Mouse (Mus musculus) kidney, embryonic 14.5 days (tissue): ENCODE data around the gene Prkab1. TPM values are rescaled to one million over a fixed set of nuclear protein-coding genes. Genes with fewer than 3 reads are reported as not detected.

Experiments
- ATAC-seq: fragments of 200-750 bp; cut with Nextera tagmentation; 2 replicates; pipeline ENCODE4 v1.8.0; 2017; ENCODE audit warnings: moderate number of reproducible peaks, mild to moderate bottlenecking, moderate TSS enrichment, moderate library complexity; ENCODE audit not compliant: low FRiP score, low TSS enrichment
- H3K27ac ChIP-seq: fragments of 300-500 bp; sonication (generic); 2 replicates; pipeline ENCODE4 v1.5.1; 2014; ENCODE audit warnings: low read depth, mild to moderate bottlenecking, low read length, moderate library complexity, mixed read lengths
- H3K27me3 ChIP-seq: fragments of 300-500 bp; sonication (generic); 2 replicates; pipeline ENCODE4 v1.6.1; 2014; ENCODE audit warnings: mild to moderate bottlenecking, low read length; ENCODE audit not compliant: control insufficient read depth, insufficient read depth
- H3K36me3 ChIP-seq: fragments of 300-500 bp; sonication (generic); 2 replicates; pipeline ENCODE4 v1.6.1; 2014; ENCODE audit warnings: low read length, mixed read lengths; ENCODE audit not compliant: control insufficient read depth, insufficient read depth
- H3K4me1 ChIP-seq: fragments of 300-500 bp; sonication (generic); 2 replicates; pipeline ENCODE4 v1.6.1; 2014; ENCODE audit warnings: low read length, mixed read lengths; ENCODE audit not compliant: control insufficient read depth, insufficient read depth
- H3K4me2 ChIP-seq: fragments of 300-500 bp; sonication (generic); replicated peaks from 2 replicates; pipeline ENCODE4 v1.6.1; 2014; ENCODE audit warnings: low read depth, mild to moderate bottlenecking, low read length
- H3K4me3 ChIP-seq: fragments of 300-500 bp; sonication (generic); 2 replicates; pipeline ENCODE4 v1.5.1; 2014; ENCODE audit warnings: mild to moderate bottlenecking, low read length
- H3K9ac ChIP-seq: fragments of 300-500 bp; sonication (generic); 2 replicates; pipeline ENCODE4 v1.6.1; 2014; ENCODE audit warnings: low read depth, mild to moderate bottlenecking, low read length, moderate library complexity
- H3K9me3 ChIP-seq: fragments of 300-500 bp; sonication (generic); 2 replicates; pipeline ENCODE4 v1.6.1; 2016; ENCODE audit warnings: low read length; ENCODE audit not compliant: control insufficient read depth
- WGBS: fragments of 180-500 bp; shearing (Covaris S2); extraction: QIAGEN DNeasy Blood & Tissue Kit; methylation state at CpG from one replicate; pipeline ENCODE4 v1.1.7; 2014; 5-methylcytosine and 5-hydroxymethylcytosine counted together
- polyA plus RNA-seq: library from polyadenylated mRNA; unstranded; fragments of >200 nt; fragmentation: Nextera tagmentation; extraction: Ambion mirVana; gene quantifications from 2 replicates; pipeline ENCODE4 v1.2.1, GENCODE M21; 2014

Prkab1 gene
- polyA plus RNA-seq, 1 experiment from 2014 or later, result 85.5 TPM

DNA sequence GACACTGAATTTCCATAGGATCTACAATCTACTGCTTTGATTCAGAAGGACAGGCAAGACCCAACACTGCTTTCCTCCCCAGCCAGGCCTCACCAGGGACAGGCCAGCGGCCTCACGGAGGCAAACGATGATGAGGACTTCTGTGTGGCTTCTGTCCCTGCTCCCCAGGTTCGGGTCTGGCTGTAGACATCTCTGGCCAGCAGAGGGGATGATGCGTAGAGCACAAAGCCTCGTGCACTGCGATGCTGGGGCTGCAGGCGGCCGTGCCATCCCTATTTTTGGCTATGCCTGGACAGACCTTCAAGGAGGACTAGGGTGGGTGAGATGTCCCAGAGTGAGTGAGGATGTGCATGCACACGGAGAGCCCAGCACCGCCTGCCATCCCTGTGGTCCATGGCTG is 10.1 kb downstream of the Prkab1 start:
- Histone ChIP-seq H3K27me3 (no peaks in the 10 kb centered on the region), H3K4me3 (no peak overlapping the region), H3K4me1 (peaks cover 4% of the 10 kb centered on the region), H3K36me3 (peaks cover 65% of the 10 kb centered on the region), H3K9me3 (no peaks in the 10 kb centered on the region), H3K9ac (no peak overlapping the region), H3K4me2 (no peak overlapping the region), H3K27ac (no peak overlapping the region)
- no peak for ATAC-seq
- WGBS, result 93% methylated on average over 11 of the region's 11 CpGs

DNA sequence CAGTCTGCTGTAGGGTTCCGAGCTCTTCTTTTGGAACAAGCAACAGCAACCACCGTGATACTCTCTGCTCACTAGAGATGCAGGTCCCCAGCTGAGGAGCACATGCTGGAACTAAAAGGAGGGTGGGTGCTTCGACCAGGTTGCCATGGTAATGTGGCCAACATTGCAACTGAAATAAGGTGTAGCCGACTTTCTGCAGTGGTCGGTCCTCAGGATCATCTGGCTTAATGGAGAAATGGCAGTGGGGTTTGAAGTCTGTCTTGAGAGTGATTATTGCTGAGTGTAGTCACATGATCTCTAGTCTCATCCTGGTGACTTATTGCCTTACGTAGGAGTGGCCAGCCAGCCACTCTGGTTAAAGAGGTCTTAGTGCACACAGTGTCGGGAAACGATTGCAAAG is 10.5 kb downstream of the Prkab1 start:
- ATAC-seq, result no peak
- peaks cover 61% of the 10 kb centered on the region for H3K36me3 ChIP-seq
- 74% methylated on average over 8 of the region's 8 CpGs for WGBS
- H3K27me3 ChIP-seq, result no peaks in the 10 kb centered on the region
- peaks cover 1% of the 10 kb centered on the region for H3K4me1 ChIP-seq
- H3K4me3 ChIP-seq, result no peak overlapping the region
- no peak overlapping the region for H3K27ac ChIP-seq
- no peak overlapping the region for H3K4me2 ChIP-seq
- no peaks in the 10 kb centered on the region for H3K9me3 ChIP-seq
- H3K9ac ChIP-seq, result no peak overlapping the region

DNA sequence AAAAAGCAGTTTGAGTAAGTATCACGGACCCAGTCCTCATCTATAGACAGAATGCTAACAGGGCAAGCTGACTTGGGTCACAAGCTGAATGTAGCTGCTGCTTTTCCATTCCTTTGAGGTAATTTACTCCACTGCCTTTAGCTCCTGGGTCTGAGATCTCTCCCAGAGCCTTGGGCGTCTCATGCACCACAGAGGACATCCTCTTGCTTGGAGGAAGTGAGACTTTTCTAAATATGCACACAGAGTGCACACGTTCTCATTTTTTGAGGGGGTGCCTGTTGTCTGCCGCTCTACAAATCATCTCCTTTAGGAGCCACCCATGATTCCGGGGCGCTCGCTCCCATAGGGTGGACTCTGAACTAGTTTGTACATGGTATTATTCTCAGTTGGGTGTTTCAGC is 11.8 kb downstream of the Prkab1 start:
- Histone ChIP-seq H3K27me3 (no peaks in the 10 kb centered on the region), H3K4me3 (no peak overlapping the region), H3K27ac (no peak overlapping the region), H3K9me3 (no peaks in the 10 kb centered on the region), H3K4me2 (no peak overlapping the region), H3K9ac (no peak overlapping the region), H3K4me1 (no peaks in the 10 kb centered on the region; the same call in none of the 2 replicates), H3K36me3 (peaks cover 48% of the 10 kb centered on the region)
- WGBS, result 93% methylated on average over 7 of the region's 7 CpGs
- ATAC-seq, result no peak

DNA sequence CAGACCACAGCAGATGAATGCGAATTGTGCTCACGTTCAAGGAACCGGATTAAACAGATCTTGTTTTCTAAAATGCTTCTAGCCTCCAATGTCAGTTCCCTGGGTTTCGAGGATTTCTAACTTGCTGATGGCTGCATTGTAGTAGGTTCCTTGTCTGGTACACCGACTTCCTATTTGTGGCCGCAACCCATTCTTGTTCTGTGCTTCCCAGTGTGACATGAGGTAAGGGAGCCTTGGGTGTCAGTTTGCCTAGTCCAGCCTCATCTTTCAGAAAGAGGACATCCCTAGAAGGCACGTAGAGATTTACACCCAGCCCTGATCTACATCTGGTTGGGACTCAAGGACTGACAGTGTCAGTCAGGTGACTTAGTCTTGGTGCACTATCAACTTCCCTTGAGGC is 12.6 kb downstream of the Prkab1 start:
- H3K4me3 ChIP-seq, result no peak overlapping the region
- H3K4me1 ChIP-seq, result no peaks in the 10 kb centered on the region; the same call in none of the 2 replicates
- no peaks in the 10 kb centered on the region for H3K9me3 ChIP-seq
- H3K27ac ChIP-seq, result no peak overlapping the region
- H3K4me2 ChIP-seq, result no peak overlapping the region
- no peak for ATAC-seq
- peaks cover 40% of the 10 kb centered on the region for H3K36me3 ChIP-seq
- H3K27me3 ChIP-seq, result no peaks in the 10 kb centered on the region
- no peak overlapping the region for H3K9ac ChIP-seq
- 93% methylated on average over 7 of the region's 7 CpGs for WGBS

DNA sequence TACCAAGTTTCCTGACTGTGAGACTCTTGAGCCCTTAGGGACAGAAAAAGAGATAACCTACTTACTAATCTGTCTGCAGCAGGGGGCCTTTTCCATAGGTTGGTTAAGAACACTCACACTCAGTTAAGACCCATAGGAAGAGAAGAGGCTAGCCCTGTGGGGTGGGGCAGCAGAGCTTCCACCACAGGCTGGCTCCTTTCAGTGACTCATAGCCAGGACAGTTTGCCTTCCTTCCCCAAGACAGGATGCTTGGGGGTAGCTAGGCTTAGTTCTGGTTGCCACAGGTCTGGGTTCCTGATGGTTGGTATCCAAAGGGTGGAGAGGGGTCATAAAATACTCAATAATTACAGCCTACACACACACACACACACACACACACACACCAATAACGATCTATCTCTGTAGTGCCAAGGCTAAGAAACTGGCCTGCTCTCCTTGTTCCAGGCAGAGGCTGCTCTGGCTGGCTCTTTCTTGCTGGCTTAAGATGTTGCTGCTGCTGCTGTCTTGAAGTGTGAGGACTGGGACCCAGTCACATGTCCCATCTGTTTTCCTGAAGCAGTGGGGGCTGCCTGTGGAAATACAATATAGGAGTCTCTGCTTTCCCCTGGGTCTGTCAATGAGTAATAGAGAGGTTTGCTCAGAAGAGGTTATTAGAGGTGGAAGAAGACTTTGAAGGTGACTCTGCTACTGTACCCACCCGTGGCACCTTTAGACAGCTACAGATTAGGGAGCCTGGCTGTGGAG is 14.3 kb downstream of the Prkab1 start:
- Histone ChIP-seq H3K9ac (no peak overlapping the region), H3K9me3 (no peaks in the 10 kb centered on the region), H3K4me2 (no peak overlapping the region), H3K4me3 (no peak overlapping the region), H3K27me3 (no peaks in the 10 kb centered on the region), H3K4me1 (no peaks in the 10 kb centered on the region; the same call in none of the 2 replicates), H3K36me3 (peaks cover 24% of the 10 kb centered on the region), H3K27ac (peak overlapping the region; percentile 89)
- 52% methylated on average over 2 of the region's 2 CpGs for WGBS
- ATAC-seq, result peak; percentile 37; the same call in 1 of the 2 replicates

DNA sequence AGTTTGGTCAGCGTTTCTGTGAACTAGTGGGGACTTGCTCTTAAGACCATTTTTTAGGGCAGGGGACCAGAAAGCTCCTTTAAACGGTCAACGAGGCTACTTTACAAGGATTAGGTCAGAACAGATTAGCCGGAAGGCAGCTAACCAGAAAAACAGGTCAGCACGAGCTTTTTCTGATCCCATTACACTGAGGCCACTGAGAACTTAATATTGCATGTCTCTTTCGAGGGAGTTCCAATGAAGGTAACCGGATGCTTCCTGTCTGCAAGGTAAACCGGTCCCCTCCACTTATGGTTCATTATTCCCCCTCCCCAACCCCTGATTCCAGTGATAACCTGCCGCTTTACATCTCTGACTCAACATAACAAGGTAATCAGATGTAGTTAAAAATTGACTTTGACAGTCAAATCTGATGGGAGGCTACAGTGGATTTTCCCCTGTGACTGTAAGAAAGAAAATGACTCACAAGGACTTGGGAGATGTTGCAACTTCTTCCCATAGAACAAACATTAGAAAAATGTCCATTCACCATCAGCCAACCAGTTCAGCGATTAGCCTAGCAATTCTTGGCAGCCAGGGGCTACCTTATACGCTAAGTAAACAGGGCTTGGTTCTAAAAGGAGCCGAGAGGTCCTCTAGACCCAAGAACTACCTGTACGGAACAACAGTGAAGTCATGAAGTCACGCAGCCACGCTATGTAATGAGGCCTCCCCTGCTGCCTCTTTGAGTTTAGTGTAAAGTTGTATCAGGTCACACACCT is 15.0 kb downstream of the Prkab1 start:
- Histone ChIP-seq H3K9ac (no peak overlapping the region), H3K27ac (peak overlapping the region; percentile 89), H3K27me3 (no peaks in the 10 kb centered on the region), H3K4me1 (no peaks in the 10 kb centered on the region; the same call in none of the 2 replicates), H3K9me3 (no peaks in the 10 kb centered on the region), H3K4me3 (no peak overlapping the region), H3K36me3 (peaks cover 16% of the 10 kb centered on the region), H3K4me2 (no peak overlapping the region)
- 49% methylated on average over 15 of the region's 15 CpGs for WGBS
- no peak for ATAC-seq

DNA sequence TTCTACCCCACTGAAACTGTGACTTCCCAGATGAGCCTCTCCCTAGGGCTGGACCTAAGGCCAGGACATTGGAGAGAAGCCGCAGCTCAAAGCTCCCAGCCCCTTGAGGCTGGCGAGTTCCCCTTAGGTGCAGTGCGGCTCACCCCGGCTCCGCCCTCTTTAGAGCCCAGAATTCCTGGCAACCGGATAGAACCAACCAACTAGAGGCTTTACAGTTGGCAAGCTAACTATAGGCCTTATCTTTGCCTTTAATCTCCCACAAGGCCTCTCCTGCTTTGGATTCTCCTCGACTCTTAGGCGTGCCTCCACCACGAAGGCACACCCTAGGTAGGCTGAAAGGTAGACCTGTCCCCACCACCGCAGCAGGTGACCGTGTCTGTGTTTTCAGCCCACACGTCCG is 16.6 kb downstream of the Prkab1 start:
- no peaks in the 10 kb centered on the region; the same call in none of the 2 replicates for H3K4me1 ChIP-seq
- H3K4me3 ChIP-seq, result no peak overlapping the region
- H3K9me3 ChIP-seq, result no peaks in the 10 kb centered on the region
- 0 out of 2 replicates have a peak, but pooled peaks cover under 1% of the 10 kb centered on the region for H3K36me3 ChIP-seq
- H3K9ac ChIP-seq, result no peak overlapping the region
- ATAC-seq, result 0 out of 2 replicates have a peak, but pooled peaks have one; percentile 20
- no peaks in the 10 kb centered on the region for H3K27me3 ChIP-seq
- H3K27ac ChIP-seq, result peak overlapping the region; percentile 44; the same call in 1 of the 2 replicates
- WGBS, result 82% methylated on average over 13 of the region's 13 CpGs
- H3K4me2 ChIP-seq, result no peak overlapping the region

DNA sequence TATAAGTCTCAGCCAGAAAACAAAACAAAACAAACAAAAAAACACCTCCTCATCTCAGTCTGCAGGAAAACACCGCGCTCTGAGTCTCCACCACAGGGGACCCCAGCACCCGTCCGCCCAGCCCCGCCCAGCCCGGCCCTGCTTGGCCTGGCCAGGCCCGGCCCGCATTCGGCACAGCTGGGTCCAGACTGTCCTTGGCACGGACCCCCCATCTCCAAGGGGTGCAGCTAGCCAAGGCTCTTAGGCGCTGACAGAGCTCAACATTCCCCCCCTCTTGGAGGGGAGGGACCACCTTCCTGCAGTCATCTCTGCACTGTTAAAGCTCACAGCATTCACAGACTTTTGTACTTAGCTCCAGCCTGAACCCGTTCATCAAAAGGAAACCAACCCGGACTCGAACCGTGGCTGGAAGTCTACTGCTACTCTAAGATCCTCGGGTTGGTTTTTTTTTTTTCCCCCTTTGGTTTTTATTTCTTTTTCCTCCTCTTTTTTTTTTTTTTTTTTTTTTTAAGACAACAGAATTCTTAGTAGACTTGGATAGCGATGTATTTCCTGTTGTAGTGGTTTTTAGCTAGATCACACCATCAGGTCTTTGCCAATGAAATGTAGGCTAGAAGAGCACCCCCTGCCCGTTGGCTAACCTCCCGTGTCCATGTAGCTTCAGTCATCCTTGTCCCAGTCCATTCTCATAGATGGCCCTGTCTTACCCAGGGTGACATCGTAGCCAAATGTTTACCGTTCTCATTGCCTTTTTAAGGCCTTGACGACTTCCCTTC is 17.8 kb downstream of the Prkab1 start:
- Histone ChIP-seq H3K9me3 (no peaks in the 10 kb centered on the region), H3K4me1 (no peaks in the 10 kb centered on the region; the same call in none of the 2 replicates), H3K4me2 (no peak overlapping the region; the same call in 1 of the 2 replicates), H3K9ac (0 out of 2 replicates have a peak overlapping the region, but pooled peaks have one; percentile 4), H3K27me3 (no peaks in the 10 kb centered on the region), H3K4me3 (no peak overlapping the region), H3K36me3 (no peaks in the 10 kb centered on the region), H3K27ac (no peak overlapping the region)
- no peak for ATAC-seq
- WGBS, result 68% methylated on average over 22 of the region's 22 CpGs
